Mouse (Mus musculus) embryonic facial prominence, embryonic 14.5 days (tissue): ENCODE data around the gene Mesp1. TPM values are rescaled to one million over a fixed set of nuclear protein-coding genes. Genes with fewer than 3 reads are reported as not detected.
"Not testable (repeated sequence)": the region's sequence is repeated elsewhere in the genome, so short reads cannot be mapped to it uniquely, and the experiment has no call there.

Source experiments
- ATAC-seq: fragments of 200-750 bp; cut with Nextera tagmentation; 2 replicates; pipeline ENCODE4 v1.8.0; 2017; ENCODE audit warnings: low read depth, moderate number of reproducible peaks, moderate TSS enrichment
- DNase-seq: peaks from one replicate; pipeline ENCODE4 v3.0.0-alpha.2; 2015; ENCODE audit warnings: low spot score
- H3K27ac ChIP-seq: fragments of 300-500 bp; sonication (generic); replicated peaks from 2 replicates; pipeline ENCODE4 v1.5.1; 2014; ENCODE audit warnings: low read depth, mild to moderate bottlenecking, low read length, moderate library complexity
- H3K27me3 ChIP-seq: fragments of 300-500 bp; sonication (generic); replicated peaks from 2 replicates; pipeline ENCODE4 v1.6.1; 2014; ENCODE audit warnings: low read length; ENCODE audit not compliant: control insufficient read depth, insufficient read depth
- H3K36me3 ChIP-seq: fragments of 300-500 bp; sonication (generic); 2 replicates; pipeline ENCODE4 v1.6.1; 2014; ENCODE audit warnings: low read length, mixed read lengths; ENCODE audit not compliant: control insufficient read depth, insufficient read depth
- H3K4me1 ChIP-seq: fragments of 300-500 bp; sonication (generic); 2 replicates; pipeline ENCODE4 v1.6.1; 2014; ENCODE audit warnings: antibody characterized with exemption, low read length; ENCODE audit not compliant: control insufficient read depth, insufficient read depth
- H3K4me2 ChIP-seq: fragments of 300-500 bp; sonication (generic); 2 replicates; pipeline ENCODE4 v1.6.1; 2014; ENCODE audit warnings: low read depth, mild to moderate bottlenecking, low read length, moderate library complexity, mixed read lengths
- H3K4me3 ChIP-seq: fragments of 300-500 bp; sonication (generic); 2 replicates; pipeline ENCODE4 v1.5.1; 2014; ENCODE audit warnings: low read depth, mild to moderate bottlenecking, low read length
- H3K9ac ChIP-seq: fragments of 300-500 bp; sonication (generic); 2 replicates; pipeline ENCODE4 v1.6.1; 2014; ENCODE audit warnings: low read depth, mild to moderate bottlenecking, low read length, moderate library complexity, mixed read lengths
- H3K9me3 ChIP-seq: fragments of 300-500 bp; sonication (generic); 2 replicates; pipeline ENCODE4 v1.6.1; 2016; ENCODE audit warnings: low read length; ENCODE audit not compliant: control insufficient read depth
- WGBS: fragments of 180-500 bp; shearing (Covaris S2); extraction: QIAGEN DNeasy Blood & Tissue Kit; methylation state at CpG from one replicate; pipeline ENCODE4 v1.1.7; 2014; 5-methylcytosine and 5-hydroxymethylcytosine counted together
- polyA plus RNA-seq: library from polyadenylated mRNA; unstranded; fragments of >200 nt; fragmentation: Nextera tagmentation; extraction: Ambion mirVana; gene quantifications from 2 replicates; pipeline ENCODE4 v1.2.1, GENCODE M21; 2014

Gene Mesp1
- polyA plus RNA-seq, 1 experiment from 2014 or later, result 0.35 TPM

DNA sequence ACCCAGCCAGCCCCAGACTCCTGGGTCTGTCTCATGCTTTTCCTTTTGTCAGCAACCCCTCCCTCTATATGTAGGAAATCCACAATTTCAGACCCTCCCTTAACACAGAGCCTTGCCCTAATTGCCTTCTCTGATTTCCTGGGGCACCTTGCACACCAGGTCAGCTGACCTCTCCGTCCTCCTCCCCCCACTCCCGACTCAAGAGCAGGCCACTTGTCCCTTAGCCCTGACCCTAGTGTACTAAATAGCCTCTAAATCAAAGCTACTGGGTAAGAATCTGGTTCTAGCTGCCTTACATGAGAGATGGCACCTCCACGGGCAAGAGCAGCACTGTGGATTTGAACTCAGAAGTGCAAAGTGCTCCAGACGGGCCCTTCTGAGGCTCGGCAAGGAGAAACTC, 8.4 kb upstream of the Mesp1 start:
- H3K4me2 ChIP-seq, result no peak overlapping the region
- H3K9me3 ChIP-seq, result no peaks in the 10 kb centered on the region
- H3K4me3 ChIP-seq, result no peak overlapping the region
- ATAC-seq (no peak), DNase-seq (no peak)
- no peak overlapping the region for H3K9ac ChIP-seq
- no peaks in the 10 kb centered on the region for H3K36me3 ChIP-seq
- no peaks in the 10 kb centered on the region for H3K4me1 ChIP-seq
- H3K27me3 ChIP-seq, result no peaks in the 10 kb centered on the region
- 55% methylated on average over 5 of the region's 5 CpGs for WGBS
- H3K27ac ChIP-seq, result no peak overlapping the region

DNA sequence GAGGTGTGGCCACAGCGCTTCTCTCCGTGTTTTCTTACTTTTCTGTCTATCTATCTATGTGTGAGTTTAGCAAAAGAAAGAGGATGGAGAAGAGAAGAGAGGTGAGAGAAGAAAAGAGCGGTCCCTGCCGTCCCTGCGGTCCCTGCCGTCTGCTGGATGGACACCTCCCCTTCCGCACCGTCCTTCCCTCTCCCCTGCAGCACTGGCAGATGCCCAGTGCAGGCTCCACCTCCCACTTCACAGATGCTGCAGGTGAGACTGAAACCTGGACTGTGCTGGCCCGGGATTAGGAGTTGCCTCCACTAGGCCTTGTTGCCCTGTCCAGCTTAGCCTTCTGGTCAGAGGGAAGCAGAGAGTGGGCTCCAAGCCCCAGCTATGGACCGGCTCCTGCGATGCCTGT, 7.8 kb upstream of the Mesp1 start:
- DNase-seq (no peak), ATAC-seq (no peak)
- no peak overlapping the region for H3K4me2 ChIP-seq
- H3K36me3 ChIP-seq, result no peaks in the 10 kb centered on the region
- no peak overlapping the region for H3K4me3 ChIP-seq
- no peaks in the 10 kb centered on the region for H3K9me3 ChIP-seq
- no peaks in the 10 kb centered on the region for H3K27me3 ChIP-seq
- H3K27ac ChIP-seq, result no peak overlapping the region
- 70% methylated on average over 11 of the region's 11 CpGs for WGBS
- no peak overlapping the region for H3K9ac ChIP-seq
- no peaks in the 10 kb centered on the region for H3K4me1 ChIP-seq

DNA sequence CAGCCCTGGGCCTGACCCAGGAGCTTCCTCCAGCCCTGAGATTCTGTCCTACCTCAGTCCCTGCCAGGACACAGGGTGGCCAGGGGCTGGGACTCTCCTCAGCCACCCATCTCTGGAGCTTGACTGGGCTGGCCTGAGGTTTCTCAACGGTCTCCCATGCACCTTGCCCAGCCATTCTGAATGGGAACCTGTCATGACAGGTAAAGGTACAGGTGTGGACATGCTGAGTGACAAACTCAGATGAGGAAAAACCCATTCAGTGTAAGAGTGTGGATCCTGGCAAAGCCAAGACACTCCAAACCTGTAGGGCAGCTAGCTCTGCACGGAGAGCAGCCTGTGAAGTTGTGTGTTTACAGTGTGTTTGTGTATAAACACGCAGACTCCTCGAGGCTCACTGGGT, 6.7 kb upstream of the Mesp1 start:
- H3K9me3 ChIP-seq, result no peaks in the 10 kb centered on the region
- no peaks in the 10 kb centered on the region for H3K4me1 ChIP-seq
- no peak overlapping the region for H3K9ac ChIP-seq
- ATAC-seq, result no peak
- 76% methylated on average over 4 of the region's 4 CpGs for WGBS
- no peaks in the 10 kb centered on the region for H3K36me3 ChIP-seq
- no peak for DNase-seq
- no peak overlapping the region for H3K4me2 ChIP-seq
- no peak overlapping the region for H3K27ac ChIP-seq
- no peaks in the 10 kb centered on the region for H3K27me3 ChIP-seq
- no peak overlapping the region for H3K4me3 ChIP-seq

DNA sequence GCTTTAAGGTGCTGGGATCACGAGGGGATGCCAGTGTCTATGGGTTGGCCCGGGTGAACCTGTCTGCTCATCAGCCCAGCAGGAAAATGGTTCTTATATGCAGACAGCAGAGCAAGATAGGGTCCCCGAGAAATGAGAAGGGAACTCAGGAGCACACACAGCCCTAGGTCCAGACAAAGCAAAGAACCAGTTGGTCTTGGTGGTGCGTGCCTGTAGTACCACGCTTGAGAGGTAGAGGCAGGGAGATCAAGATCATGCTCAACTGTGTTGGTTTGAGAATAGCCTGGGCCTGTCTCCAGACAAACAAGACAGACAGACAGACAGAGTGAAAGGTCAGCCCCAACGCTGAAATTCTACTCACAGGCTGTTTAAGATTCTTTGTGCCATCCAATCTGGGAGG, 5.9 kb upstream of the Mesp1 start:
- 67% methylated on average over 6 of the region's 6 CpGs for WGBS
- DNase-seq, result no peak
- no peak for ATAC-seq

DNA sequence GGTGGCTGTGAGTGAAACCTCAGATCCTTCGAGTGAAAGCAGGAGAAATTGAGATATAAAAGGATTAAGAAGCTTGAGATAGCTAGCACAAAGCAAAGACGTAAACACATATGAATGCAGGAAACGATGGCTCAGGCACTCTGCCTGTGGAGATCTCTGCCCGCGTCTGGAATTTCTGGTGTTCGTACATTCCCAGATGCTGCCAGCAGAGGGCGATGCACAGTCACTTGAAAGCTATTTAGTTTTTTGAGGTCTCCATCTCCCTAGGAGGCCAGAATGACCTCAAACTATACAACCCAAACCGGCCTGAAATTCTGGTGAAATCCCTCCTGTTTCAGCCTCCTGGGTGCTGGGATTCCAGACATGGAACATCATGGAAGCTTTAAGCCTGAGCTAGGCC, 5.5 kb upstream of the Mesp1 start:
- H3K36me3 ChIP-seq, result no peaks in the 10 kb centered on the region
- no peak overlapping the region for H3K9ac ChIP-seq
- WGBS, result under 1% methylated on average over 8 of the region's 8 CpGs
- no peaks in the 10 kb centered on the region for H3K9me3 ChIP-seq
- H3K27me3 ChIP-seq, result peaks cover 1% of the 10 kb centered on the region
- peak; percentile 48 for ATAC-seq
- H3K4me1 ChIP-seq, result no peaks in the 10 kb centered on the region
- peak; percentile 72 for DNase-seq
- H3K27ac ChIP-seq, result no peak overlapping the region
- no peak overlapping the region for H3K4me2 ChIP-seq
- H3K4me3 ChIP-seq, result no peak overlapping the region

More for the DNA sequence above, 5.9 kb upstream of the Mesp1 start:
- Histone ChIP-seq H3K36me3 (no peaks in the 10 kb centered on the region), H3K4me2 (no peak overlapping the region), H3K27me3 (no peaks in the 10 kb centered on the region), H3K9me3 (no peaks in the 10 kb centered on the region), H3K27ac (no peak overlapping the region), H3K9ac (no peak overlapping the region), H3K4me3 (no peak overlapping the region), H3K4me1 (no peaks in the 10 kb centered on the region)

DNA sequence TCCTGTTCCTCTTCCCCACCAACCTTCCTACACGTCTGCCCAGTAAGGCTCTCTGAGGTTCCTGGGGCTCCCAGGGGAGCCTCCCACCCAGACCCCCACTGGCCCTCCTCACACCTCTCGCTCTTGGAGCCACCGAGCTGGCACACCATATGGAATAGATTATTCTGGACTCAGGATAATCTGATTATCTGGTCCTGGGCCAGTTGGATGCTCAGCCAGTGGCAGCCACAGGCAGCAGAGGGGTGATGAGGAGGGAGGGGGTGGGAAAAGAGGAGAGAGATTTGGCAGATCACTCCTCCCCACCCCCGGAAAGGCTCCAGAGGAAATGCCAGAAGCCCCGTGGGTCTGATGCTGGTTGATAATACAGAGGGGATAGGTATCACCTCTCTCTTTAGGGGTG, 5.0 kb upstream of the Mesp1 start:
- Histone ChIP-seq H3K36me3 (no peaks in the 10 kb centered on the region), H3K9me3 (no peaks in the 10 kb centered on the region), H3K27ac (no peak overlapping the region), H3K4me1 (no peaks in the 10 kb centered on the region), H3K9ac (no peak overlapping the region), H3K4me2 (no peak overlapping the region), H3K4me3 (no peak overlapping the region), H3K27me3 (peaks cover 6% of the 10 kb centered on the region)
- peak; percentile 39; the same call in 1 of the 2 replicates for ATAC-seq
- WGBS, result 12% methylated on average over 5 of the region's 5 CpGs
- DNase-seq, result no peak

DNA sequence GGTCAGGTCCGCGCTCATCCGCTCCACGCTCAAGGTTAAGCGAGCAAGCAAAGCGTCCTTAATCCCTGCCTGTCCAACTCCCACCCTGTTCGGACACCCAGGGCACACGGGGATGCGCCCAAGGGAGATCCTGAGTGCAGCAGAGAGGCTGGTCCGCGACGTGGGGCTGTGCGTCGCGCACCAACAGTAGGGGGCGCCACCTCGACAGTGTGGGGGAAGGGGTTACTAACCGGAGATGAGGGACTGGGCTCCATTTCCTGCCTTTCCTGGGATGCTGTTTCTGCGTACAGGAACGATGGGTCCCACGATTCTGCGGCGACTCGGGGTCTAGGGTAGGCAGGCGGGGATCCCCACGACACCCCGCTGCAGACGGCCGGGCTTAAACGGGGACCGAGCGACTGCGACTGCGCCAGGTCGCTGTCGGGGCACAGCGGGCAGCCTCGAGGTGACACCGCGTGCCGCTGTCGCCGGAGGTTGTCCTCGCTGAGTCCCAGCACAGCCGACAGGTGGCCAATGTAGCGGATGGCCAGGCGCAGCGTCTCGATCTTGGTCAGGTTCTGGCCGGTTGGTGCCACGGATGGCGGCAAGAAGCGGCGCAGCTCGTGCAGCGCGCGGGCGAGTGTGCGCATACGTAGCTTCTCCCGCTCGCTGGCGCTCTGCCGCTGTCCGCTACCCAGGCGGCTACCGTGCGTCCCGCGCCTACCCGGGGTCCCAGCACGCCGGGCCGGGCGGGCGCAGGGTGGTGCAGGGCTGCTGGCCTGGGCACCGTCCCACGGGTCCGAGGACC, 760 bp downstream of the Mesp1 start:
- no peak overlapping the region for H3K27ac ChIP-seq
- no peaks in the 10 kb centered on the region for H3K9me3 ChIP-seq
- DNase-seq, result peak; percentile 44
- H3K27me3 ChIP-seq, result peaks cover 39% of the 10 kb centered on the region
- H3K4me1 ChIP-seq, result peaks cover 6% of the 10 kb centered on the region; the same call in 1 of the 2 replicates
- ATAC-seq, result peak; percentile 50
- H3K4me3 ChIP-seq, result peak overlapping the region; percentile 47
- 2% methylated on average over 24 of the region's 80 CpGs for WGBS
- H3K36me3 ChIP-seq, result no peaks in the 10 kb centered on the region
- H3K4me2 ChIP-seq, result peak overlapping the region; percentile 89
- H3K9ac ChIP-seq, result peak overlapping the region; percentile 65

DNA sequence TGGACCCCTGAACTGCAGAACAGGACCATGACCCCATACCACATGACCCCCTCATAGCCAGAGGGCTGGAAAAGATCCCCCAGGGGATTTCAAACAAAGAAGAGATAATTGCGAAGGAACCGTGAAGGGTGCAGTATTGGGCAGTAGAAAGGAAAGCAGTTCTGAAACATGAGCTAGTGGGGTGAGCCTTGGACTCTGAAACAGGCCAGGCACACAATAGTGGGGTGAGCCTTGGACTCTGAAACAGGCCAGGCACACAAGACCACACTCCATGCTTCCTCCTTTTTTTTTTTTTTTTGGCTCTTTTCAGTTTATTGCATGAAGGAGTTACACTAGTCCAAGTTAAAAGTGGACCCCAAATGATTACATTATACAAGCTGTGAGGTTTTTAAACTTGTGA, 3.8 kb downstream of the Mesp1 start:
- H3K27ac ChIP-seq, H3K9me3 ChIP-seq, H3K4me1 ChIP-seq, H3K4me2 ChIP-seq, H3K36me3 ChIP-seq, H3K9ac ChIP-seq, DNase-seq, ATAC-seq, H3K4me3 ChIP-seq: not testable (repeated sequence)
- peaks cover 39% of the 10 kb centered on the region for H3K27me3 ChIP-seq
- 24% methylated on average over 2 of the region's 2 CpGs for WGBS

DNA sequence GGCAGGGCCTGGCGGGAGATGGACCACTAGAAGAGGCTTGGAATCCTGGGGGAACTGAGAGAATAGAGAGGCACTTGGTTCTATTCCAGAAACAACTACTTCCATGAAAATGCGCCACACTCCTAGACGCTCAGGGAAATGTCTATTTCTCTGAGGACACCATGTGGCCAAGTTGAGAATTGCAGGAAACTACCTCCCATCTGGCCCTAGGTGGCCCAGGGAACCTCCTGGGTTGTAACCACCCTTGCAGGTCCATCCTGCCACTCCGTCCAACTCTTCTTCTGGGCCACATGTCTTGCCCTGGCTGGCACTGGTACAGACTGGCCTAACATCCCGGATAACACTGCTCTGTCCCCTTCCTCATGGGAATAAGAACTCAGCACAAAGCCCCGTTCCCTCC, 7.3 kb downstream of the Mesp1 start:
- DNase-seq (peak; percentile 71), ATAC-seq (peak; percentile 55; the same call in 1 of the 2 replicates)
- peaks cover 10% of the 10 kb centered on the region for H3K27me3 ChIP-seq
- no peak overlapping the region for H3K4me3 ChIP-seq
- H3K9me3 ChIP-seq, result no peaks in the 10 kb centered on the region
- H3K36me3 ChIP-seq, result no peaks in the 10 kb centered on the region
- H3K9ac ChIP-seq, result no peak overlapping the region
- H3K27ac ChIP-seq, result no peak overlapping the region
- no peak overlapping the region for H3K4me2 ChIP-seq
- H3K4me1 ChIP-seq, result no peaks in the 10 kb centered on the region
- 14% methylated on average over 6 of the region's 6 CpGs for WGBS
